Mouse (Mus musculus): ENCODE results near the gene Ofcc1.

The Ofcc1 gene

DNA sequence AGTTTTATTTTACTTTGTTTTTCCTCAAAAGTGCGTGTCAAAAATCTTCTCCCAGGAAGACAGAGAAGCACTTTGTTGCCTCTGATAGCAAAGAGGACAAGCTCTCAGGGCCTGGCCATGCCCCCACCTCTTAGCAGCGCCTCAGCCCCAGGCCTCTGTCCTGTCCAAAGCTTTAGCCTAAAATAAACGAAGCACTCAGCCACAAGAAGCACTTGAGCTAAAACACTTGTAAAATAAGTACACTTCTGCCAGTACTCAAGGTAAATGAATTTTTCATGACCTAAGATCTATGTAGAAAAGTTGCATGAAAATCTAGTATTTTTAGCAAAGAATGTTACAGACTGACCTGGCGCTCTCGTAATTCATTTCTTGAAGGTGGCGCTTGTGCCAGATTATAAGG lies 117.4 kb downstream of the Ofcc1 start:
- no peak for DNase-seq (ENCODE audit: low read depth in 2 of 2, low spot score in 2 of 2)

DNA sequence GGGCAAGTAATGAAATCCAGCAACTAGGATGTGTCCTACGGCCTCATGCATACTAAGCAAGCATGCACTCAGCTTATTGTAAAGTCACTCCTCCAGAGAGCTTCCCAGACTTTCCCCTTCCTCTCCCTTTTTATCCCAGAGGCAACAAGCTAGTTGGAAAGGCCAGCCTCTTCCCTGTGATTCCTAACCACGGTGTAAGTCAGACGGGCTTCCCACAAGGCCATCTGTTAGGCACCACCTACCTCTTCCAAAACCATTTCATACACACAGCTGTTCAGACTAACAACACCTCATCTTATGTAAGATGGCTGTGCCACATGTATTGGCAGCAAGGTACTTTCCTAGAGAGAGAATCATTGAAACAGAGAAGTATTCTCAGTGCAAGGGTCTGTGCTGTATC lies 124.9 kb downstream of the Ofcc1 start:
- no peak for DNase-seq (ENCODE audit: low read depth in 2 of 2, low spot score in 2 of 2)

DNA sequence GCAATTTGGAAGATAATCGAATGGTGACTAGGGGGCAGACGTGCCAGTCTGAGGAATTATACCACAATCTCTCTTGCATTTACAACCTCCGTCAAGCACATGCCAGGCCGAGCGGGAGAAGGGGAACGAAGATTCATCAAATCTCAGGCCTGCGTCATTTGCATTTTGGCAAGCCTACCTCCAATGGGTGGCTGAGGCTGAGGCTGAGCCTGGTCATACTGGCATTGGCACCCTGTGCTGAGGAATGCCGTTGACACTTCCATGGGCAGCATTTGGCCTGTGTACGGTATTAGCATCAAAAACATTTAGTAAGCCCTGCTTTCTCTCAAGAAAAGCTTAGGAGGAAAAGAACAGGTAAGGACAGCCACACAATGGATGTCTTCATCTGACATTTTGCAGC lies 152.9 kb downstream of the Ofcc1 start:
- no peak for DNase-seq (ENCODE audit: low read depth in 2 of 2, low spot score in 2 of 2)

DNA sequence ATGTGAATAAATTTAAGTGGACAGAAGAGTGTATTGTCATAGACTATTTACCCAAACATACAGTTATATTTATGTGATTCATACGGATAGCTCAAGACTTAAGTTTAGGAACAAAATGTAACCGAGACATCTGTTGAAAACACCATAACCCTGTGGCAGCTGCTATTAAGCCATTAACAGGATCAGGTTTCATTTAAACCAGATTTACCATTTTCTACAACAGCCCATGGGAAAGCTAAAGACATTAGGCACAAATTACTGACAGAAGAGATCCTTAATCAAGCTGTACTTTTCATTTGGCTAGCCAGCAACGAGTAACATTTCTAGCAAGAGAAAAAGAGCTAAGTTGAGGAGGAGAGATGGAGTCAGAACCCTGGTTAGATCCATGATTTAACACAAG lies 179.5 kb downstream of the Ofcc1 start:
- no peak for DNase-seq (ENCODE audit: low read depth in 2 of 2, low spot score in 2 of 2)

DNA sequence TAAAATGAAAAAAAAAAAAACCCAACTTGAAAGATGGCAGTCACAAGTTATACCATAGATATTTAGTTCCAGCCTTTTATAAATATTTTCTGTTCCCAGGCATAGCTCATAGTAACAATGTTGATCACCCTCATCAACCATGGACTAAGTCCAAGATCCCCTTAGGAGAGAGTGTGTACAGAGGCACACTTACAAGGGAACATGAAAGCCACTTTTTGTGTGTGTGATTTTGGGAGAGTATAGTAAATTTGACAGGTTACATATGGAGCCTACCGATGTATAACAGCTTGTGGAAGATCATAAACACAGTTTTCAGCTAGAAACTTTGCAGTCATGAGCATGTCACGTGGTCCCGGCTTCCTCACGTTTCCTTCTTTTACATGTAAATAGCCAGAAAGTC lies 189.5 kb downstream of the Ofcc1 start:
- DNase-seq (ENCODE audit: low read depth in 2 of 2, low spot score in 2 of 2): no peak

DNA sequence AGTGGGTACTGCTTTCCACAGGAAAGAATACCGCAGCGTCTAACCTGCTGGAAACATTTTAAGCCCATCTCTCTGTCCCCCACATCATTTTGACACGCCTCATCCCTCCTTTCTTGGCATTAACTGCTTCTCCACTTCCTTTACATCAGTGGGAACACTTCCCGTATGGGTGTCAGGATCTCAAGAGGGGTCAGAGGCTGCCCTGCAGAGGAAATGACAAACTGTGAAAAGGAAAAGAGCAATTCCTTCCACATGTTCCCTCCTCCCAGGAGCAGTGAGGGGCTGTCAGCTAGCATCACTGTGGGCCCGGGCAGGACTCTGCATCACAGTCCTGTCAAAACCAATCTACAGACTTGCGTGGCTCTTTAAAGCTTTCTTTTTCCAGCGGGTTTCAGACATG lies 193.4 kb downstream of the Ofcc1 start:
- no peak for DNase-seq (ENCODE audit: low read depth in 2 of 2, low spot score in 2 of 2)

DNA sequence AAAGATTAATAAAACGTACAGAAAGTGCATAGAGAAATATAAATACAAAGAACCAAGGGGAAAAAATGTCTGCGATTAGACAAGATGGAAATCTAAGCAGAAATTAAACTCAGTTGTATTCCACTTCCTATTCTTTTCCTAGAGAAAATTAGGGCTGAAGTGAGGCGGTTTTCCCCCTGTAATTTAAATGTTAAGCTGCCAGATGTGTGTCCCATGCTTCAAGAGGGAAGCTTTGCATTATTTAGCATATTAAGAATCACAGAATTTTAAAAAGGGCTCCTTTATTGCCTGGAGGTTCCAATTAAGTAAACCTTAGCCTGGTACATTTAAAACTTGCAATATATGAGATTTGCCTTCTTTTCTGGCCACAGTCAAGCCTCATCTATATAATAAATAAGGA lies 205.8 kb downstream of the Ofcc1 start:
- no peak for DNase-seq (ENCODE audit: low read depth in 2 of 2, low spot score in 2 of 2)

DNA sequence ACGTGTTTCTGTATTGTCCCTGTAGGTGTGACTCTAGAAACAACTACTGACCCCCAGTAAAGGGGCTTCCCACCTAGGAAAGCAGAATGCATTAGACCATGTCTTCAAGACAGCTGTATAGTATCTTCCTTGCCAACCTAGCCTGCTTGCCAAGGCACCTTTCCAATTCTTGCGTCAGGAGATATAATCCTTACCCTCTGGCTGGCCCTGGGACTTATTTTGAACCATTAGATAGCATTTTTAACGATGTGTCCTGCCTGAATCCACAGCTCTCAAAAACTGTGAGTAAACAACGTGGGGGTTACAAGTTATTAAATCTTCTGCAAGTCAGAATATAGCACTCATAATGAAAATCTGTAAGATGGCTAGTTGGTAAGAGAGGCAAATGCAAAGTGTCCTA lies 221.3 kb downstream of the Ofcc1 start:
- no peak for DNase-seq (ENCODE audit: low read depth in 2 of 2, low spot score in 2 of 2)

DNA sequence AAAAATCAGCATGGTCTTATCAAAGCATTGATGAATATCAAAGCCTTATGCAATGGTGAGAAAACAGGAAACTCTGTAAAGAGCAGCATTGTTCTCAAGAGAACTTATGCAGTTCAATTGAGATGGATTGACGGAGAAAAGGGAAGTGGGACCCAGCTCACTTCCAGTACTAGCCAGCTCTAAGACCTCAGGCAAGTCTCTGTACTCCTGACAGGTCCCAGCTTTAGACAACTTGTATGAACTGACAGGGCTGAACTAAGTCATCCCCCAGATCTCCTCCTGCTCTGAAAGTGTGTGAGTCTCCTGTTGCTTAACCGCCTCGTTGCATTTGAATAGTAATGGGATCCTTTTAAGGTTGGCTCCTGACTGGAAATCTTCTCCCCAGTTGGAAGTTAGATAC lies 225.2 kb downstream of the Ofcc1 start:
- no peak for DNase-seq (ENCODE audit: low read depth in 2 of 2, low spot score in 2 of 2)

DNA sequence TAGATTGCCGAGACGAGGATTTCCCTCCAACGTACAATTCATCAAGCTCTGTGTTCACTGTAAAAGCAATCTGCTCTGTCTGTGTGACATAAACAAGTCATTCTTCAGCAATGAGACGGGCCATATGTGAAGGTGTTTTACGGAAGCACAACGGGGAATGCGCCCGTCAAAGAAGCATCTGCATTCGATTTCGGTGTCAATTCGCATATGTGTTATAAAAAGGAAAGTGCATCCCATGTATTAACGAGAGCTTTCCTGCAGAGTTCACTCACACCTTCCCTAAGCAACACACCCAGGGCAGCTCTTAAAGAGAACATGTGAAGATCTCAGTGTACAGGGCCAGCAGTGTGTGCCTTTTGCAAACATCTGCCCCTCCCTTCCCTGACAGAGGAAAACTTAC lies 225.6 kb downstream of the Ofcc1 start:
- DNase-seq (ENCODE audit: low read depth in 2 of 2, low spot score in 2 of 2): no peak

DNA sequence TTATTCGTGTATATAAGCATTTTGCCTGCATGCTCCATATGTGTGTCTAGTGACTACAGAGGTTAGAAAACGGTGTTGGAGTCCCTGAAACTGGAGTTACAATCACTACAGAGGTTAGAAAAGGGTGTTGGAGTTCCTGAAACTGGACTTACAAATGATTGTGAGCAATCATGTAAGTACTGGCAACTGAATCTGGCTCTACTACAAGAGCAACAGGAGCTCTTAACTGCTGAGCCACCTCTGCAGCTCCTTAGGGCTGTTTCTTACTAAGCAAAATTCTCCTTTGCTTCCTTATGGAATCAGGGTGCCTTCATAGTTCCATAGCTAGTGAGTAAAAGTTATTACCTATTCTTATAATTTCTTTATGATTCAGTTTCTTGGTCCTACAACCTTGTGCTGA lies 237.4 kb downstream of the Ofcc1 start:
- no peak for DNase-seq (ENCODE audit: low read depth in 2 of 2, low spot score in 2 of 2)

DNA sequence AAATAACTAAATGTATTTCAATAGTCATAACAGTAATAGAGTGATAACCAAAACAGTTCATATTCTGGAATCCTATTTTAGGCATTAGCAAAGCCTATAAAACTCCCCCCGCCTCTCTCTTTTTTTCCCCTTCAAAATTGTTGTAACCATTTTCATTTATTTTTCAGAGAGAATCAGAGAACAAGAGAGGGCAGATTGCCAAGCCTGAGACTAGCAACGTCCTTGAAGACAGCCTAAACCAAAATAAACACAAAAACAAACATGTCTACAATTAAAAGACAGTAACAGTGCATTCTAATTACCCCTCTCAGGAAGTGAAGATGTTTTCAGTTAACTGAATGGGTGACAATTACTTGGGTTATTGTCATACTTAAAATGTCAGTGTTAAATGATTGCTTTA lies 248.9 kb downstream of the Ofcc1 start:
- no peak for DNase-seq (ENCODE audit: low read depth in 2 of 2, low spot score in 2 of 2)

DNA sequence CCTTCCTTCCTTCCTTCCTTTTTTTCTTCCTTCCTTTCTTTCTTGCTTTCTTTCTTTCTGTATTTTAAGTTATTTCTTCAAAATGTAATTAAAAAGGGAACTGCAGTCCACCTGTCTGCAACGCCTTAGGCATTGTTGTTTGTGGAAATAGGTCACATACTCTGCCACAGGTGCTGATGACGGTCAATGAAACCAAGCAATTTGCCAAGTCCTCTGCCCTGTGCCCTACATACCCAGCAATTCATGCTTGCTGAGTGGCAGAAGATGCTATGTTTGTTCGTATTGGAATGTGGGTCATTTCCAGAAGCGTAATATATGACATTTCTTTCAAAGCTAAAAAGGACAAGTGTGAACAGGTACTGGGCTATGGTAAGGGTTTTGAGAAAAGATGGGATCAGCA lies 285.0 kb downstream of the Ofcc1 start:
- no peak for DNase-seq (ENCODE audit: low read depth in 2 of 2, low spot score in 2 of 2)

DNA sequence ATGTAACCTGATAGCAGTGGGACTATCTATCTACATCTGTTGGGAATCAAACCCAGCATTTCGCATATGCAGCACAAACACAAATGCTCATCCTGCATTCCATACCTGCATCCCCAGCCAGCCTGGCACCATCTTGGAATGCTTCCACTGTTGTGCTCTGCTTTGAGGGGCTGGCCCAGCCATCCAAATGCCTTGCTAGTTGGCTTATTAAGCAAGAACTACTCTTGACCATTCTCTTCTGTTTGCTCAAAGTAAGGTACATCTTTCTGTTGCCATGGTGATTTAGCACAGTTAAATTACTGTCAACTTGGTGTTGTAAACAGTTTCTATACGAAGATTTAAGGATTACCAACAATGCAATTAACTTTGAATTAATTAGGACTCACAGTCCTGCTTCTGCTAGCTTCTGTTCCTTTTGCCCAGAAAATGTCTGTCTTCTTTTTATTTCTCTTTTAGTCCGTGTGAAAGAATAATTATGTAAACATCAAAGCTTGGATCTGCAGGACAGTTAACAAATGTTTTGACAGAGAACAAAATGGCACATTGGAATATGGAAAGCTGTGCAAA lies 286.3 kb downstream of the Ofcc1 start:
- no peak for DNase-seq (ENCODE audit: low read depth in 2 of 2, low spot score in 2 of 2)

DNA sequence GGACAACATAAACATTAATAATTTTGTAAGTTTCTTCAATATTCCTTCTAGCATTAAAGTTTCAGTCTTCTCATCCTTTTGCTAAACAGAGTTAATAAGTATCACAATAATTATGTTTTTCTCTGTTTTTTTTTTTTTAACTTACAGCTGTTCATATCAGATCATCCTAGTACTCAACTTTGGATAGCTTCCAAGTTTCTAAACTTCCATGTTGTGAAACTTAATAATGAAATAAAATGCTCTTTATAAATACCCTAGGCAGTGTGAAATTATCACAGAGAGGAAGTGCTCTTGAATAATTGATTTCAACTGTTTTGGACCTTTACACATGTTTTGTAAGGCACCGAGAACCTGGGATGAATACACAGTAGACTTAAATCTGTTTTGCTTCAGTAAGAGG lies 291.2 kb downstream of the Ofcc1 start:
- DNase-seq (ENCODE audit: low read depth in 2 of 2, low spot score in 2 of 2): no peak

DNA sequence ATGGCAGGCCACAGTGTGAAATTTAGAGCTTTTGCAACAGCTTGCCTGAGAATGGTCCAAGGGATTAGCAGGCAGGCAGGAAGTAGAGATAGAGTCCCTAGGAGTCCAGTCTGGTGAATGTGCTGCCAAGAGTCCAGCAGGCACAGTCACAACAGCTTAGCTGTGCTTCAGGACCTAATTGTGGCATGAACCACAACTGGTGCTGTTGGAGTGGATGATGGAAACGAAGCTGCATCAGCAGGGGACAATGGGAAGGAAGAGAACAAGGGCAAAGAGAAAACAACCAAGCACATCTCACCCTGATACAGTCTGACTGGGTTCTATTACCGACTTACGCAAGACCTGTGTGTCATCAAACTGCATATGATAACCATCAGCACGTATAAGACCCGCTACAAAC lies 300.0 kb downstream of the Ofcc1 start:
- DNase-seq (ENCODE audit: low read depth in 2 of 2, low spot score in 2 of 2): no peak

DNA sequence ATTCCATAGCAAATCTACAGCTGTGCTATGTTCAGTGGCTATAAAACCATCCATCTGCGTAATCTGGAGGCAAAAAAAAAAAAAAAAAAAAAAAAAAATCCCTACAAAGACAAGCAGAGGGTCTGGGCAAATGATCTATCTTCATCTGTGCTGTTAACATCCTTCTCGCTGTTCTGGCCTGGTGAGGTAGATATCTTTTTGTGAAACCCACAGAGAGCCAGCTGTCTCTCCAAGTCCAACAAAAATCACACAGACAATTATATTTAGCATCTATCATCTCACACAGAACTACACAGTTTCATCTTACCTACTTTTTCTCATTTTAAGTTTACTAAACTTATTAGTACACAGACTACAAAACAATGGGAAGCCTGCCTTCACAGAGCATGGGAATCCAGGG lies 323.4 kb downstream of the Ofcc1 start:
- no peak for DNase-seq (ENCODE audit: low read depth in 2 of 2, low spot score in 2 of 2)

DNA sequence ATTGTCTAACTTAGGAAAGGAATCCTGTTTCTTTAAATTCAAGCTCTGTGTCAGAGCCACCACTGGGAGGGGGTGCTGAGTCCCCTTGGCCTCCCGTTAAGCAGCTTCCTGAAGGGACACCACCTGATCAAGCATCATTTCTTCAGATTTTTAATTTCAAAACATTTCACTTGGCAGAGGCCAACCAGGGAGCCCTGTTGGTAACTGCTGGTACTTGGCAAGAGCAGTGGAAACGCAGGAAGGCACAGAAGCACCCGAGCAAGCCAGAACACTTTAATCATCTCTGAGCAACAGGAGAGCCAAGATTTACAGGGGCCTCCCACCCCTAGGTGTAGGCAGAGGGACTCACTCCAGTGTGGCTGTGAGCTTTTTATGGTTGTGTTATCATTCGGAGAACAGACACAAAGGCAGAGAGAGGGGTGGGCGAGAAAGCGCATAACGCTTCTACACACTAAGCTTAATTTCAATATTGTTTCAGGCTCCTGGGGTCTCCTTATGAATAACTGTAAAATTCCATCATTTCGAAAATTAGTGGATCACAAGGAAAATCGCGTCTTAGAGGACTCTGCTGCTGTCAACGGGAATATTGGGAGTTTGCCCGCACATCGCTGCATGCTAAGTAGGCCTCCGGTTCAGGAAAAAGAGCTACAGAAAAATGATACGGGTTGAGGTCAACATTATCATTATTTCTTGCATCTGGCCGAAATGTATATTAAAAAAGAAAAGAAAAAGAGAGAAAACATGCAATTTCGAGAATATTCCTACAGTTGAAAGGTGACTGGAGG lies 324.1 kb downstream of the Ofcc1 start:
- DNase-seq (ENCODE audit: low read depth in 2 of 2, low spot score in 2 of 2): no peak

DNA sequence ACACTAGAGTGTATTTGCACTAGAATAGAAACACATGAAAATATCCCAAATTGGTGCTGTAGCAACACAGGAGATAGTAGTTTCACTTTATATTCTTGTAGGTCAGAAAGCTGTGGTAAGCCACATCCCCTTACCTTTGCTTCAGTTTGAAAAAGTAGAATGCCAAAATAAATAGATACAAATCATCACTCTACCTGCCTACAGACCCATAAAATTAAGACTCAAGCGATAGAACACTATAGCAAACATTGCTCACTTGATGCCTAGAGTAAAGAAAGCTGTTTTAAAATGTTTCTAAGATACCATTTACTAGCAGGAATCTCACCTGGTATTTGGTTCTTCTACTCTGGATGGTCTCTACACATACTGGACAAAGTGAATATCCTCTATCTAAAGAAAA lies 331.8 kb downstream of the Ofcc1 start:
- no peak for DNase-seq (ENCODE audit: low read depth in 2 of 2, low spot score in 2 of 2)

DNA sequence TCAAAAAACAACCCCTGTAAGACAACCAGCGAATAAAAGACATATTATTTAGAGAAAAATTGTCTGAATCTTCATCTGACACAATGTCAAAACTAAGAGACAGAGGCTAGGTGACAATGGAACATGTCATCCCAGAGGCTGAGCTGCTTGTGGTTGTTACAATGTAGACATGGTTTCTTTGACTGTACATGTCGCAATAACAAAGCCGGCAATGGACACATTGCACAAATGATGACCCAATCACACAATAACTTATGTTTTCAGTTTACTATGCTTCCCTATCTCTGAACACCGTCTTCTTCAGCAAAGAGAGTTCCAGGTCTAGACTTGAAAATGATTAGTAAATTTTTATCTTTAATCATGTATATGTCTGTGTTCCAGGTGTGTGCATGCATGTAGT lies 332.4 kb downstream of the Ofcc1 start:
- no peak for DNase-seq (ENCODE audit: low read depth in 2 of 2, low spot score in 2 of 2)

DNA sequence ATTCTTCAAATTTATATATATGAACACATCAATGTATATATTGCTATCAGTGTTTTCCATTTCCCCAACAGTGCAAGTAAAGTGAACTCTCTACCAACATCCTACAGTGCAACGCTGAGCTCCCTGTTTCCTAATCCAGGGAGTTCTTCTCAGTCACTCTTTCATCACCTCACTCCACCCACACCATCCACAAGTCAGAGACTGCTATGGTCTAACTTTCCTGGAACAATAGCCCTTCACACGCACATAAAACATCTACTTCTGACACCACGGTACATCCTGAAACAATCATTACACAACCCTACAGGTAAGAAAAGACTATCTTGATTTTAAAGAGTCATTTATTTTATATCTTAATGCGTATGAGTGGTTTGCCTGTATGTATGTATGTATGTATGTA lies 335.4 kb downstream of the Ofcc1 start:
- DNase-seq (ENCODE audit: low read depth in 2 of 2, low spot score in 2 of 2): no peak

DNA sequence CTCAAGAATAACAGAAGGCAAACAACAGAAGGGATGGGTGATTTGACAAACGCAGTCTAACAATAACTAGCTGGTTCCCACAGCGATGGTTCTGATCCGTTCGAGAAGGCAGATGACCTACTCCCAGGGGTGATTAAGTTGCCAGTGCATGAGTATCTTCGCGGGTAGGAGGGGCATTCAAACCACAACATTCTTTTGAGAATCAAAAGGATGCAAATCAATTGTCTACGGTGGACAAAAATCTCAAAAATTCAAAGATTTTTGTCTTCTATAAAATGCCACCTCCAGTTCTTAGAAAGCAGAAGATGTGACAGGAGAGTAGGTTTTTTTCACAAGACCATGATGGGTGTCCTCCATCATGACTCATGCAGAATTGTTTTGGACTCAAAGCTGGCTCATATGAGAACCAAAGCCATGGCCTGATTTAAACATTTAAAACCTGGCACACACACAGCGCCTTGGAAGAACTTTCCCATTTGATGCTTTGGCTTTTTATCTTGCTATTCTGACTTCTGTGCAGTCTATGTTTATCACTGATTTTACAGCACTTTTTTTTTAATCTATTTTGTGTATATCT lies 338.0 kb downstream of the Ofcc1 start:
- DNase-seq (ENCODE audit: low read depth in 2 of 2, low spot score in 2 of 2): no peak

DNA sequence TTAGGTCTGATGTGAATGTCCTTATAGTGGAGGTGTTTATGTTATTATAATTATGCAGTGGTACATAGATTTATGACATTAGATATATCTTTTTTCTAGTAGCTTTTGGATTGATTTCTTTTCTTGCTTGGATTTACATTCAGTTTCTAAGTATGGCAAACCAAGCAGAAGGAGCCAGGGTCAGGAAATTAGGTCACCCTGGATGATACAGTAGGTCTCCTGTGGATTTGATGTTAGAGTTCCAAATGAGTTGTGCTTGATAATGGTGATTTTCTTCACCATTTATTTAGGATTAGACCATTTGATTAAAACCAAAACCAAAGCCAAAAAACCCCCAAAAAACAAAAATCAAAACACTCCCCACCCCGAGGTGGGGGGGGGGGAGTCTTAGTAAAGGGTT lies 338.6 kb downstream of the Ofcc1 start:
- no peak for DNase-seq (ENCODE audit: low read depth in 2 of 2, low spot score in 2 of 2)
